Mouse (Mus musculus): ENCODE data around the gene Zfp74. TPM values are rescaled to one million over a fixed set of nuclear protein-coding genes. Genes with fewer than 3 reads are reported as not detected.

The Zfp74 gene
- polyA plus RNA-seq, 1 experiment = 11.9 TPM

DNA sequence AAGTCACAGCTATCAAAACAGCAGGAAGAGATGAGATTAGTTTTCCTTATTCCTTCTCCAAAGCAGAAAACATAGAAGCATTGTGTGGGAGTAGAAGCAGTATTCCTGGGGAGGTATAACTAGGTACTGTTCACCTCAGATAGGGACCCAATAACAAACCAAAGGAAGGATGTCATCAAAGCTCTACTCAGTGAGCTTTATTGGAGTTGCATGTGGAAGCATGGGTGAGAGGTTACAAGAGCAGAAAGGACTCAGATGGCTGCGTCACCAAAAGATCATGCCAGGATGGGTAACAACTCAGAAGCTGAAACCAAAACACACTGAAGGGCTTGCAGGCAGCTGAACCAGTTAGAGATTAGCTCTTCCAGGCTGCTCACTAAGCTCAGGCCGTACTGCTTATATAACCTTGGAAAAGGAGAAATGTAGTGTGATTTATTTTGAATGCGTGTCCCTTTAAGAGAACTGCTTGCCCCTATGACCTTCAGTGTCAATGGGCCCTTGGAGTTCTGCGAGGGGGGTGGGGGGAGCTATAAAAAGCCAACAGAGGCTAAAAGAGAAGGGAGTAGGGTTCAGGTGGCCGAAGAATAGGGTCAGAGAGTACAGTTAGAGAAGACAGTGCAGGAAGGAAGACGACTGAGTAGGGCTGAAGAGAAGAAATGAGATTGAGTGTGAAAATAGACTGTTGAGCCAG lies 36.4 kb downstream of the Zfp74 start:
- H3K4me3 ChIP-seq (ENCODE audit: insufficient read depth, low read length) = no peak overlapping the region
- H3K4me1 ChIP-seq (ENCODE audit: control insufficient read depth, insufficient read depth, low read length) = no peaks in the 10 kb centered on the region
- no peak overlapping the region for H3K27ac ChIP-seq (ENCODE audit: insufficient read depth, low read length)
- TF ChIP-seq POLR2A (IDR thresholded peaks at IDR 0.05; ENCODE audit: low read depth, low read length) (no peak), CTCF (IDR thresholded peaks at IDR 0.05; ENCODE audit: borderline replicate concordance, insufficient read depth, low read length) (no peak)

DNA sequence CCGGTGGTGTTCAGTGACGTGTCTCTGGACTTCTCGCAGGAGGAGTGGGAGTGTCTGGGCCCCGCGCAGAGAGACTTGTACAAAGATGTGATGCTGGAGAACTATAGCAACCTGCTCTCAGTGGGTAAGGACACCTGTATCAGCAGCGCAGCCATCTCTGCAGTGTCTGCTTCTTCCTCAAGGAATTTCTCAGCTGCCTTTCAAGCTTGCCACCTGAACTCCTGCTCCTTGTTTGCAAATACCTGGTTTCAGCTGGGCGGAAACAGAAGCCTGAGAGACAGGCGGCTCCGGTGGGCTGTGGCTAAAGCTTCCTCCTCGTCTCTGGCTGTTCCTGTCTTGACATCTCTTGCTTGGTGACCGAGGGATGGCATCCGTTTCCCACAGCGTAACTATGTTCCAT lies 41.7 kb downstream of the Zfp74 start:
- TF ChIP-seq CTCF (IDR thresholded peaks at IDR 0.05; ENCODE audit: borderline replicate concordance, insufficient read depth, low read length) = no peak
- no peak for TF ChIP-seq POLR2A (IDR thresholded peaks at IDR 0.05; ENCODE audit: low read depth, low read length)
- H3K4me3 ChIP-seq (ENCODE audit: insufficient read depth, low read length) = no peak overlapping the region
- peaks cover 6% of the 10 kb centered on the region; the same call in 1 of the 2 replicates for H3K4me1 ChIP-seq (ENCODE audit: control insufficient read depth, insufficient read depth, low read length)
- no peak overlapping the region for H3K27ac ChIP-seq (ENCODE audit: insufficient read depth, low read length)

DNA sequence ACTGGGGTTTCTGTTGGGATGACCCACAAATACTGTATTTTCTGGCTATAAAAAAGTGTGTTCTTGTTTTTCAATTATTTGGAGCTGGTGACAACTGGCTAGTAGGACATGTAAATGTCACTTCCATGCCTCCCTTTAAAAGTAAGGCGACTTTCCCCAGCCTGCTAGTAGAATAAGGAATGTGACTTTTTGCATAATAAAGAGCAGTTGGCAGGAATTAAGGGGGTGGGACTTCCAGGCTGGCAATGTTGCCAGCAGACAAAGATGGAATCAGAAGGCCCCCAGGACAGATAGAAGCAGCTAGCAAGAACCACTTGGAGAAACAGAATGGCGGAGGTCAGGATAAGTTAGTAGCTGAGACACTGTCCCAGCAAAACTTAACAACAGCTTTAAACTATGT lies 43.6 kb downstream of the Zfp74 start:
- Histone ChIP-seq H3K4me3 (ENCODE audit: insufficient read depth, low read length) (no peak overlapping the region), H3K27ac (ENCODE audit: insufficient read depth, low read length) (no peak overlapping the region), H3K4me1 (ENCODE audit: control insufficient read depth, insufficient read depth, low read length) (peaks cover 6% of the 10 kb centered on the region; the same call in 1 of the 2 replicates)
- TF ChIP-seq POLR2A (IDR thresholded peaks at IDR 0.05; ENCODE audit: low read depth, low read length) (no peak), CTCF (IDR thresholded peaks at IDR 0.05; ENCODE audit: borderline replicate concordance, insufficient read depth, low read length) (no peak)

DNA sequence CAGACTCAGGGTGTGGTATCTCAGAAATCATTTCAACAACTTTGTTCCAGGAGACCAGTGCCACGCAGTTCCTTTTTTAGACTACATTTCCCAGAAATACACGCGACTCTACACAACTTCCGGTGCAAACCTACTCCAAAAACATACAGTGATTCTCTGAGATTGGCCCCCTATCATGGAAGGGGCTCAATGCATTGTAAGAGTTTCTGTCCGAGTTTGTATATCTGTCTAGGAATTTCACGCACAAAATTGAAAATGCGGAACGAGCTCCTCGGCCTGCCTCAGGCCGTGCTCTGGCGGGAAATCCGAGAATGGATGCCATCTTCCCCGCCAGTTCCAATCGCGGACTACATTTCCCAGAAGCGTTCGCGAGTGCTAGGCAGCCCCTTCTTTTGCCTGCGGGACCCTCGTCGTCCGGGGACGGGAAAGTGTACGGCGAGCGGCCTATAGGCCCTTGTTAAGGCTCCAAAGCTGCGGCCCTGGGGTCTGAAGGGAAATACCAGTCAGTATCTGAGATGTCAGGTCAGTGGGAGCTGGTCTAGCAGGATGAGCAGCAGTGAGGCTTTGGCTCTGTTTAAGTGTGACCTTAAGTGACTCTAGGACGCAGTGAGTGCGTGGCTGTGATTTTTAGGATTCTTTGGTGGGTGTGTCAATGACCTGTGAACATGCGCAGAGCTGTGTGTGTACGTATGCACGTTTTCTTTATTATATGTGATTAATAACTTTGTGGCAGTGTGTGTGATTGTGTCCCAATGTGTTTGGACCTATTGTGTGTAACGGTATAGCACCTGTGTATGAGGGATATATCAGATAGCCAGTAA lies 45.5 kb downstream of the Zfp74 start, which contains the start of gene Zfp383:
TSS of gene Zfp383 (plus strand) at position 94 of the 821 bp plus-strand sequence.
- Histone ChIP-seq H3K4me3 (ENCODE audit: insufficient read depth, low read length) (peak within 1 kb of the TSS; percentile 63), H3K27ac (ENCODE audit: insufficient read depth, low read length) (peak within 1 kb of the TSS; percentile 79), H3K4me1 (ENCODE audit: control insufficient read depth, insufficient read depth, low read length) (peaks cover 6% of the 10 kb centered on the region; the same call in 1 of the 2 replicates)
- TF ChIP-seq CTCF (IDR thresholded peaks at IDR 0.05; ENCODE audit: borderline replicate concordance, insufficient read depth, low read length) (no peak), POLR2A (IDR thresholded peaks at IDR 0.05; ENCODE audit: low read depth, low read length) (peak; percentile 80)

DNA sequence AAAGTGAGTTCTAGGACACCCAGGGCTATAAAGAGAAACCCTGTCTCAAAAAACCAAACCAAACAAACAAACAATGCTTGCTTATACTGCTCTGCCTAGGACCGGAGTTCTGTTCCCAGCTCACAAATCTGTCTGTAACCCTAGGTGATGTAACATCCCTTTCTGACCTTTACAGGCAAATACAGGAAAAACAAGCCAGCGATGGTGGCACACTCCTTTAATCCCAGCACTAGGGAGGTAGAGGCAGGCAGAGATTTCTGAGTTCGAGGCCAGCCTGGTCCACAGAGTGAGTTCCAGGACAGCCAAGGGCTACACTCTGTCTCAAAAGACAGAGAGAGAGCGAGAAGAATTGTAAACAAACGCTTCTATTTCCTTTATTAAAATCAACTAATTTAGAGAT lies 46.7 kb downstream of the Zfp74 start:
- TF ChIP-seq CTCF (IDR thresholded peaks at IDR 0.05; ENCODE audit: borderline replicate concordance, insufficient read depth, low read length) = no peak
- TF ChIP-seq POLR2A (IDR thresholded peaks at IDR 0.05; ENCODE audit: low read depth, low read length) = no peak
- Histone ChIP-seq H3K4me1 (ENCODE audit: control insufficient read depth, insufficient read depth, low read length) (peaks cover 6% of the 10 kb centered on the region; the same call in 1 of the 2 replicates), H3K4me3 (ENCODE audit: insufficient read depth, low read length) (no peak overlapping the region), H3K27ac (ENCODE audit: insufficient read depth, low read length) (peak overlapping the region; percentile 70; the same call in 1 of the 2 replicates)

DNA sequence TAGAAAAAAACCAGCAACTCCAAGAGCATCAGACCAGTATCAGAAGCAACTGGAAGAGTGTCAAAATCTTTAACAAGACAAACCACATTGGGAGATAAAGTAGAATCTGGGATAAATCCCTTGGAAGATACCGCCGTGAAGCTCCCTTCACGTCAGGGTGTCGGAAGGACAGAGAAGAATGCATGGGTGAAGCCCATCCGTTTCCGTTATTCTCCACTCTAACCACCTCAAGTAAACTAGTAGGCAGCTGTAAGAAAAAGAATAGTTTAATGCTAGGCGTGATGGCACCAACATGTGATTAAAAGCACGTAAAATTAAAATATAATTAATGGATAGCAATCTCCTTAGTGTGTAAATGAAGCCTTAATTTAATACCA lies 47.2 kb downstream of the Zfp74 start:
- TF ChIP-seq POLR2A (IDR thresholded peaks at IDR 0.05; ENCODE audit: low read depth, low read length) (0 out of 2 replicates have a peak, but pooled peaks have one; percentile 22), CTCF (IDR thresholded peaks at IDR 0.05; ENCODE audit: borderline replicate concordance, insufficient read depth, low read length) (no peak)

DNA sequence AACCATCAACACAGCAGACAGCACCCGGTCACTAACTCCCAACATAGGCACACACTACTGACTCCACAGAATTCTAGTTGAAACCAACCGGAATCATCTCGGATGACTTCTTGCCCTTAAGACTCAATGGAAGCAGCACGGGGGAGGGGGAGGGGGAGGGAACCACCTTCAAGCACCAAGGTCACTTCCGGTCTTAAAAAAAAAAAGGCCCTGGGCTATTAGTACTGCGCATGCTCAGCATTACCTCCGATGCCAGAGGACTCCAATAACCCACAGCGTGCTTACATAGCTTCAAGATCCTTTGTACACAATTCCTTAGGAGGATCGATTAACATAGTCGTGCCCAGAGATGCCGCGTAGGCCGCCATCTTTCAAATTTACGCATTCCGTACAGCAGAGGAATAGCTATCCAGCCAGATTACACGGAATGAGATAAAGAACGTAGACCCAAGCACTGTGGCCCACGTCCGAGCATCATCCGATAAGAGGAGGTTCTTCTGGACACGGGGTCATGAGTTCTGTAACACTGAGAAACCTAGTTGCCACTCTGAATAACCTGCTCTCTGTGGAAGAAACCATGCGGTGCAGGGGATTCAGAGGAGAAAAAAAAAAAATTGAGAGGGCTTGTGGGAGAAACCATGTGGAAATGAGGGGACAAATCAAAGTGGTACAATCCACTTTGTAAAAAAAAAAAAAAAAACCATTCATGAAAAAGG lies 47.8 kb downstream of the Zfp74 start, which contains the start of gene Zfp27:
TSS of gene Zfp27 (minus strand) at position 607 of the 716 bp plus-strand sequence.
- H3K4me1 ChIP-seq (ENCODE audit: control insufficient read depth, insufficient read depth, low read length) = peaks cover 6% of the 10 kb centered on the region; the same call in 1 of the 2 replicates
- H3K27ac ChIP-seq (ENCODE audit: insufficient read depth, low read length) = peak within 1 kb of the TSS; percentile 70
- TF ChIP-seq POLR2A (IDR thresholded peaks at IDR 0.05; ENCODE audit: low read depth, low read length) (peak; percentile 72), CTCF (IDR thresholded peaks at IDR 0.05; ENCODE audit: borderline replicate concordance, insufficient read depth, low read length) (no peak)
- H3K4me3 ChIP-seq (ENCODE audit: insufficient read depth, low read length) = peak within 1 kb of the TSS; percentile 72

More for the DNA sequence above, 47.2 kb downstream of the Zfp74 start:
- no peak overlapping the region for H3K4me3 ChIP-seq (ENCODE audit: insufficient read depth, low read length)
- peaks cover 6% of the 10 kb centered on the region; the same call in 1 of the 2 replicates for H3K4me1 ChIP-seq (ENCODE audit: control insufficient read depth, insufficient read depth, low read length)
- peak overlapping the region; percentile 70 for H3K27ac ChIP-seq (ENCODE audit: insufficient read depth, low read length)

DNA sequence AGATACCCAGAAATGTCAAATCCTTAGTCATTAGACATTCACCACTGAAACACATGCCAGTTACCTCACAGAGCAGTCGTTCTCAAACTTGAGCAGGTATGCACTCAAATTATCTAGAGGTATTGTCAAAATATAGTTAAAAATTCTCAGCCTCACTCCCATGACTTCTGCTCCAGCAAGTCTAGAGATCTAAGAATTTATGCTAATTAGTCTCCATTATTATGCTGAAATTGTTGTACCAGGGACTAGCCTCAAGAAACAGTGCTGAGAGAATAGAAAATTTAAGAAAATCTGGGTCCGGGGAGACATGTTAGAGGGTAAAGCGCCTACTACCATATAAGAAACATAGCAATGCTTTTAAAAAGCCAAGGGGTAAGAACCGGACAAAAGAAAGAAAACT lies 49.8 kb downstream of the Zfp74 start:
- Histone ChIP-seq H3K4me3 (ENCODE audit: insufficient read depth, low read length) (no peak overlapping the region), H3K27ac (ENCODE audit: insufficient read depth, low read length) (no peak overlapping the region), H3K4me1 (ENCODE audit: control insufficient read depth, insufficient read depth, low read length) (peaks cover 2% of the 10 kb centered on the region; the same call in 1 of the 2 replicates)
- no peak for TF ChIP-seq CTCF (IDR thresholded peaks at IDR 0.05; ENCODE audit: borderline replicate concordance, insufficient read depth, low read length)
- TF ChIP-seq POLR2A (IDR thresholded peaks at IDR 0.05; ENCODE audit: low read depth, low read length) = no peak

DNA sequence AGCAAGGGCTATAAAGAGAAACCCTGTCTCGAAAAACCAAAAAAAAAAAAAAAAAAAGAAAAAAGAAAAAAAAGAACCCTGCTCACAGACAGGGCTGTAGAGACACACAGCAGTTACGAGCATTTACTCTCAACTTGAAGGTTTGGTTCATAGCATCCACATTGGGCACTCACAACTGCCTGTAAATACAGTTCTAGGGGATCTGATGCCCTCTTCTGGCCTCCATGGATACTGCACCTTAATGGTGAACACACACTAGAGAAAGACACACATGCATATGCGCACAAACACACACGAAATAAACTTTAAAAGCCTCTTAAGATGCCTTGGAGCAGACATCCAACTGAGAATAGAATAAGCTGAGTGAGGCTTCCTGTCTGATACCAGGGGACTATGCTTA lies 55.5 kb downstream of the Zfp74 start:
- TF ChIP-seq POLR2A (IDR thresholded peaks at IDR 0.05; ENCODE audit: low read depth, low read length) (no peak), CTCF (IDR thresholded peaks at IDR 0.05; ENCODE audit: borderline replicate concordance, insufficient read depth, low read length) (no peak)
- Histone ChIP-seq H3K4me1 (ENCODE audit: control insufficient read depth, insufficient read depth, low read length) (no peaks in the 10 kb centered on the region), H3K4me3 (ENCODE audit: insufficient read depth, low read length) (no peak overlapping the region), H3K27ac (ENCODE audit: insufficient read depth, low read length) (no peak overlapping the region)

Data from embryonic fibroblast, embryonic 13.5 days (primary cell).